Mouse (Mus musculus) heart, embryonic 10.5 days (tissue): ENCODE measurements at regions not wholly inside any gene's neighbourhood (a gene's known extent, or its start where the extent isn't known, plus 50 kb on each side); places are given as distances from the start of the nearest gene placed in this dataset.
"Not testable (repeated sequence)": the region's sequence is repeated elsewhere in the genome, so short reads cannot be mapped to it uniquely, and the experiment has no call there.

Experiments used
- DNase-seq: peaks from one replicate; pipeline ENCODE4 v3.0.0-alpha.2; 2017; ENCODE audit warnings: low spot score
- H3K27ac ChIP-seq: fragments of 300-500 bp; sonication (generic); 2 replicates; pipeline ENCODE4 v1.5.1; 2016; ENCODE audit warnings: mild to moderate bottlenecking
- H3K27me3 ChIP-seq: fragments of 300-500 bp; sonication (generic); 2 replicates; pipeline ENCODE4 v1.6.1; 2016; ENCODE audit warnings: mild to moderate bottlenecking; ENCODE audit not compliant: poor library complexity, insufficient read depth, severe bottlenecking
- H3K36me3 ChIP-seq: fragments of 300-500 bp; sonication (generic); 2 replicates; pipeline ENCODE4 v1.6.1; 2016; ENCODE audit warnings: mild to moderate bottlenecking, moderate library complexity
- H3K4me1 ChIP-seq: fragments of 300-500 bp; sonication (generic); 2 replicates; pipeline ENCODE4 v1.6.1; 2016; ENCODE audit warnings: mild to moderate bottlenecking
- H3K4me3 ChIP-seq: fragments of 300-500 bp; sonication (generic); 2 replicates; pipeline ENCODE4 v1.5.1; 2016; ENCODE audit warnings: mild to moderate bottlenecking, moderate library complexity
- H3K9me3 ChIP-seq: fragments of 300-500 bp; sonication (generic); 2 replicates; pipeline ENCODE4 v1.6.1; 2016; ENCODE audit warnings: mild to moderate bottlenecking, moderate library complexity
- WGBS: fragments of 180-500 bp; shearing (Covaris S2); methylation state at CpG from one replicate; pipeline ENCODE4 v1.1.7; 2016; 5-methylcytosine and 5-hydroxymethylcytosine counted together

- no peaks in the 10 kb centered on the region for H3K36me3 ChIP-seq
- no peaks in the 10 kb centered on the region for H3K9me3 ChIP-seq
- H3K4me1 ChIP-seq = peaks cover 13% of the 10 kb centered on the region
- DNase-seq = no peak
- no peaks in the 10 kb centered on the region for H3K27me3 ChIP-seq
- WGBS = 78% methylated on average over 5 of the region's 5 CpGs
- no peak overlapping the region for H3K4me3 ChIP-seq
- H3K27ac ChIP-seq = peak overlapping the region; percentile 13; the same call in 1 of the 2 replicates
Measured at GRCm38 (mm10) chr17:83972874-83973273, 125.1 kb upstream of the Haao start.

GRCm38 (mm10) chr17:83972470-83972869, 124.7 kb upstream of the Haao start:
- 86% methylated on average over 4 of the region's 4 CpGs for whole genome bisulfite sequencing
- DNase-seq = no peak
- Histone ChIP-seq H3K27ac (peak overlapping the region; percentile 13; the same call in 1 of the 2 replicates), H3K36me3 (no peaks in the 10 kb centered on the region), H3K27me3 (no peaks in the 10 kb centered on the region), H3K9me3 (no peaks in the 10 kb centered on the region), H3K4me1 (peaks cover 9% of the 10 kb centered on the region; the same call in 1 of the 2 replicates), H3K4me3 (no peak overlapping the region)

GRCm38 (mm10) chr17:83972026-83972425, 124.3 kb upstream of the Haao start:
- Histone ChIP-seq H3K9me3 (no peaks in the 10 kb centered on the region), H3K27me3 (no peaks in the 10 kb centered on the region), H3K4me3 (no peak overlapping the region), H3K27ac (peak overlapping the region; percentile 13; the same call in 1 of the 2 replicates), H3K4me1 (peaks cover 5% of the 10 kb centered on the region; the same call in 1 of the 2 replicates), H3K36me3 (no peaks in the 10 kb centered on the region)
- no peak for DNase-seq
- 32% methylated on average over 5 of the region's 5 CpGs for WGBS

GRCm38 (mm10) chr17:83969407-83969826, 121.7 kb upstream of the Haao start:
- WGBS = 61% methylated on average over 7 of the region's 7 CpGs
- no peak for DNase-seq
- Histone ChIP-seq H3K27ac (no peak overlapping the region), H3K4me1 (peaks cover 14% of the 10 kb centered on the region), H3K4me3 (no peak overlapping the region), H3K36me3 (no peaks in the 10 kb centered on the region), H3K9me3 (0 out of 2 replicates have a peak, but pooled peaks cover 4% of the 10 kb centered on the region), H3K27me3 (no peaks in the 10 kb centered on the region)

GRCm38 (mm10) chr17:83968124-83968523, 120.4 kb upstream of the Haao start:
- not testable (repeated sequence) for H3K4me3 ChIP-seq, H3K27me3 ChIP-seq, H3K27ac ChIP-seq, H3K9me3 ChIP-seq, H3K36me3 ChIP-seq, DNase-seq
- peaks cover 20% of the 10 kb centered on the region for H3K4me1 ChIP-seq
- 85% methylated on average over 3 of the region's 3 CpGs for WGBS

GRCm38 (mm10) chr17:83967007-83967406, 119.2 kb upstream of the Haao start:
- no peaks in the 10 kb centered on the region; the same call in 1 of the 2 replicates for H3K27me3 ChIP-seq
- H3K9me3 ChIP-seq = 0 out of 2 replicates have a peak, but pooled peaks cover 4% of the 10 kb centered on the region
- no peaks in the 10 kb centered on the region for H3K36me3 ChIP-seq
- H3K27ac ChIP-seq = no peak overlapping the region
- H3K4me3 ChIP-seq = no peak overlapping the region
- H3K4me1 ChIP-seq = peaks cover 30% of the 10 kb centered on the region
- no peak for DNase-seq
- 87% methylated on average over 6 of the region's 6 CpGs for WGBS

- 27% methylated on average over 13 of the region's 13 CpGs for WGBS
- peak; percentile 82 for DNase-seq
- Histone ChIP-seq H3K4me1 (peaks cover 49% of the 10 kb centered on the region), H3K27me3 (no peaks in the 10 kb centered on the region; the same call in 1 of the 2 replicates), H3K27ac (peak overlapping the region; percentile 78), H3K36me3 (no peaks in the 10 kb centered on the region), H3K9me3 (0 out of 2 replicates have a peak, but pooled peaks cover 4% of the 10 kb centered on the region), H3K4me3 (no peak overlapping the region)
Measured at GRCm38 (mm10) chr17:83964454-83965211, 116.9 kb upstream of the Haao start.

GRCm38 (mm10) chr17:83963561-83963960, 115.8 kb upstream of the Haao start:
- DNase-seq = no peak
- no peak overlapping the region for H3K4me3 ChIP-seq
- no peaks in the 10 kb centered on the region; the same call in 1 of the 2 replicates for H3K27me3 ChIP-seq
- peaks cover 60% of the 10 kb centered on the region for H3K4me1 ChIP-seq
- H3K9me3 ChIP-seq = 0 out of 2 replicates have a peak, but pooled peaks cover 4% of the 10 kb centered on the region
- 65% methylated on average over 8 of the region's 8 CpGs for WGBS
- peak overlapping the region; percentile 78 for H3K27ac ChIP-seq
- no peaks in the 10 kb centered on the region for H3K36me3 ChIP-seq

GRCm38 (mm10) chr17:83962841-83963240, 115.1 kb upstream of the Haao start:
- 24% methylated on average over 4 of the region's 4 CpGs for WGBS
- H3K36me3 ChIP-seq = no peaks in the 10 kb centered on the region

GRCm38 (mm10) chr17:83962126-83962525, 114.4 kb upstream of the Haao start:
- no peak overlapping the region for H3K4me3 ChIP-seq
- no peak for DNase-seq
- no peaks in the 10 kb centered on the region; the same call in 1 of the 2 replicates for H3K27me3 ChIP-seq
- H3K9me3 ChIP-seq = 0 out of 2 replicates have a peak, but pooled peaks cover 4% of the 10 kb centered on the region
- H3K36me3 ChIP-seq = no peaks in the 10 kb centered on the region
- 82% methylated on average over 6 of the region's 6 CpGs for WGBS
- H3K27ac ChIP-seq = 0 out of 2 replicates have a peak overlapping the region, but pooled peaks have one; percentile 30
- peaks cover 74% of the 10 kb centered on the region for H3K4me1 ChIP-seq

More at GRCm38 (mm10) chr17:83962841-83963240, 115.1 kb upstream of the Haao start:
- H3K4me1 ChIP-seq = peaks cover 67% of the 10 kb centered on the region
- H3K27ac ChIP-seq = 0 out of 2 replicates have a peak overlapping the region, but pooled peaks have one; percentile 30
- DNase-seq = no peak
- no peak overlapping the region for H3K4me3 ChIP-seq
- 0 out of 2 replicates have a peak, but pooled peaks cover 4% of the 10 kb centered on the region for H3K9me3 ChIP-seq
- no peaks in the 10 kb centered on the region; the same call in 1 of the 2 replicates for H3K27me3 ChIP-seq

GRCm38 (mm10) chr17:83960821-83961220, 113.1 kb upstream of the Haao start:
- DNase-seq = no peak
- WGBS = 72% methylated on average over 7 of the region's 7 CpGs
- H3K9me3 ChIP-seq = 0 out of 2 replicates have a peak, but pooled peaks cover 3% of the 10 kb centered on the region
- no peak overlapping the region for H3K4me3 ChIP-seq
- no peaks in the 10 kb centered on the region for H3K36me3 ChIP-seq
- H3K4me1 ChIP-seq = peaks cover 87% of the 10 kb centered on the region
- H3K27me3 ChIP-seq = no peaks in the 10 kb centered on the region; the same call in 1 of the 2 replicates
- H3K27ac ChIP-seq = peak overlapping the region; percentile 74

- Histone ChIP-seq H3K4me3 (no peak overlapping the region), H3K9me3 (no peaks in the 10 kb centered on the region), H3K36me3 (no peaks in the 10 kb centered on the region), H3K27ac (peak overlapping the region; percentile 74), H3K4me1 (peaks cover 92% of the 10 kb centered on the region), H3K27me3 (no peaks in the 10 kb centered on the region; the same call in 1 of the 2 replicates)
- WGBS = 25% methylated on average over 3 of the region's 3 CpGs
- no peak for DNase-seq
Measured at GRCm38 (mm10) chr17:83960158-83960557, 112.4 kb upstream of the Haao start.
